Mouse (Mus musculus): ENCODE data around the gene Maml3.
A peak's percentile ranks its signal among the peaks of the same experiment; 100 is the strongest.

Maml3 gene

GRCm38 (mm10) chr3:51730662-51731061 is 374.2 kb downstream of the Maml3 start:
- DNase-seq: no peak

GRCm38 (mm10) chr3:51729109-51729918 is 375.6 kb downstream of the Maml3 start:
- DNase-seq: peak; percentile 35

- DNase-seq: no peak
Measured at GRCm38 (mm10) chr3:51728456-51728855, 376.4 kb downstream of the Maml3 start.

- DNase-seq: no peak
Measured at GRCm38 (mm10) chr3:51727968-51728367, 376.9 kb downstream of the Maml3 start.

GRCm38 (mm10) chr3:51727487-51727886 is 377.4 kb downstream of the Maml3 start:
- DNase-seq: no peak

- DNase-seq: no peak
Measured at GRCm38 (mm10) chr3:51726257-51726656, 378.6 kb downstream of the Maml3 start.

GRCm38 (mm10) chr3:51719982-51720381 is 384.9 kb downstream of the Maml3 start:
- DNase-seq: no peak

- no peak for DNase-seq
Measured at GRCm38 (mm10) chr3:51719373-51719772, 385.5 kb downstream of the Maml3 start.

GRCm38 (mm10) chr3:51717909-51718308 is 387.0 kb downstream of the Maml3 start:
- no peak for DNase-seq

GRCm38 (mm10) chr3:51717455-51717854 is 387.4 kb downstream of the Maml3 start:
- no peak for DNase-seq

- no peak for DNase-seq
Measured at GRCm38 (mm10) chr3:51714469-51714868, 390.4 kb downstream of the Maml3 start.

- DNase-seq: no peak
Measured at GRCm38 (mm10) chr3:51713233-51713632, 391.6 kb downstream of the Maml3 start.

- no peak for DNase-seq
Measured at GRCm38 (mm10) chr3:51712382-51712781, 392.5 kb downstream of the Maml3 start.

- peak; percentile 52 for DNase-seq
Measured at GRCm38 (mm10) chr3:51708746-51709411, 396.0 kb downstream of the Maml3 start.

- DNase-seq: no peak
Measured at GRCm38 (mm10) chr3:51708375-51708745, 396.5 kb downstream of the Maml3 start.

GRCm38 (mm10) chr3:51705220-51705619 is 399.7 kb downstream of the Maml3 start:
- peak; percentile 40 for DNase-seq

GRCm38 (mm10) chr3:51703478-51703877 is 401.4 kb downstream of the Maml3 start:
- no peak for DNase-seq

GRCm38 (mm10) chr3:51702701-51703286 is 402.1 kb downstream of the Maml3 start:
- peak; percentile 45 for DNase-seq

GRCm38 (mm10) chr3:51701950-51702349 is 402.9 kb downstream of the Maml3 start:
- peak; percentile 77 for DNase-seq

GRCm38 (mm10) chr3:51701281-51701751 is 403.6 kb downstream of the Maml3 start:
- DNase-seq: peak; percentile 98

GRCm38 (mm10) chr3:51700731-51701280 is 404.1 kb downstream of the Maml3 start:
- DNase-seq: peak; percentile 28

- no peak for DNase-seq
Measured at GRCm38 (mm10) chr3:51700123-51700522, 404.8 kb downstream of the Maml3 start.

- no peak for DNase-seq
Measured at GRCm38 (mm10) chr3:51697931-51698330, 406.9 kb downstream of the Maml3 start.

Measured in retina, postnatal 1 day (tissue).